8 mouse cellular contexts compared by ENCODE assay signal in the genomic region with DNA sequence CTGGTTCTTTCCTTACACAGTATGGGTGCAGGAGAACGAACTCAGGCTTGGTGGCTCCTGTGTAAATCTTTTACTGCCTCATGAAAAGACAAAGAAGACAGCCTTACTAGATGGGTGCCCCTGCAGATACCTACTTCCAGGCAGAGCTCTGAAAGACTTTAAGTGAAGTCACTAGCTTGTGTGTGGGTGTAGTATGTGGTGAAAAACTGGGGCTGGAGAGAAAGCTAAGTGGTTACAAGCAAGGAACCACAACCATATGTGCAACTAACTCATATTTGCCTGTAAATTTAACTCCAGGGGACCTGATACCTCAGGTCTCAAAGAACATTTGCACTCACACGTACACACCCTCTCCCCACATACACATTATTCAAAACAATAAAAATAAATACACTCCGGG. TPM values are rescaled to one million over a fixed set of nuclear protein-coding genes. Genes with fewer than 3 reads are reported as not detected.
DNase-seq lines count a peak whose midpoint lies in the region; ATAC-seq and TF ChIP-seq lines count a peak whose summit lies in the region.

No protein-coding gene starts in this region.

- WGBS in kidney, postnatal 0 days, result 21% methylated on average over 3 of the region's 3 CpGs
- 30% methylated on average over 3 of the region's 3 CpGs for WGBS in embryonic facial prominence, embryonic 11.5 days
- WGBS in intestine, embryonic 15.5 days, result 22% methylated on average over 3 of the region's 3 CpGs
- 22% methylated on average over 3 of the region's 3 CpGs for WGBS in neural tube, embryonic 12.5 days

- peaks cover 23% of the 10 kb centered on the region for H3K4me1 ChIP-seq in kidney, postnatal 0 days (replicated peaks; ENCODE audit: insufficient read depth, low read length)
- H3K4me1 ChIP-seq in embryonic facial prominence, embryonic 11.5 days (ENCODE audit: control insufficient read depth, insufficient read depth, low read length), result peaks cover 6% of the 10 kb centered on the region; the same call in 1 of the 2 replicates
- peaks cover 27% of the 10 kb centered on the region for H3K4me1 ChIP-seq in intestine, embryonic 15.5 days (replicated peaks)
- H3K4me1 ChIP-seq in neural tube, embryonic 12.5 days, result peaks cover 43% of the 10 kb centered on the region

- H3K27me3 ChIP-seq in kidney, postnatal 0 days (ENCODE audit: insufficient read depth, low read length), result no peaks in the 10 kb centered on the region
- H3K27me3 ChIP-seq in embryonic facial prominence, embryonic 11.5 days (ENCODE audit: control insufficient read depth, insufficient read depth, low read length), result no peaks in the 10 kb centered on the region
- no peaks in the 10 kb centered on the region for H3K27me3 ChIP-seq in intestine, embryonic 15.5 days (replicated peaks)
- H3K27me3 ChIP-seq in neural tube, embryonic 12.5 days (replicated peaks), result no peaks in the 10 kb centered on the region; the same call in 1 of the 2 replicates

- TF ChIP-seq CTCF in kidney, postnatal 0 days (IDR thresholded peaks at IDR 0.05; ENCODE audit: low read depth), result no peak

- H3K9ac ChIP-seq in kidney, postnatal 0 days (ENCODE audit: low read depth, low read length), result peak overlapping the region; percentile 68
- peak overlapping the region; percentile 56 for H3K9ac ChIP-seq in embryonic facial prominence, embryonic 11.5 days (replicated peaks; ENCODE audit: low read length)
- peak overlapping the region; percentile 46 for H3K9ac ChIP-seq in intestine, embryonic 15.5 days
- peak overlapping the region; percentile 78 for H3K9ac ChIP-seq in neural tube, embryonic 12.5 days

- H3K4me3 ChIP-seq in kidney, postnatal 0 days (replicated peaks; ENCODE audit: low read depth, low read length), result peak overlapping the region; percentile 70
- H3K4me3 ChIP-seq in embryonic facial prominence, embryonic 11.5 days (ENCODE audit: low read depth, low read length), result peak overlapping the region; percentile 56
- peak overlapping the region; percentile 58 for H3K4me3 ChIP-seq in intestine, embryonic 15.5 days (replicated peaks)
- H3K4me3 ChIP-seq in neural tube, embryonic 12.5 days, result peak overlapping the region; percentile 73

- DNase-seq in kidney, postnatal 0 days (ENCODE audit: low spot score), result no peak
- no peak for DNase-seq in kidney, postnatal 36 days
- DNase-seq in embryonic facial prominence, embryonic 11.5 days (ENCODE audit: low spot score), result no peak
- no peak for DNase-seq in frontal cortex, postnatal 36 days (ENCODE audit: low spot score in 2 of 2)
- no peak for DNase-seq in gastrocnemius, postnatal 4 days (ENCODE audit: low spot score in 2 of 2)
- DNase-seq in left cerebral cortex, postnatal 14 days (ENCODE audit: low spot score in 2 of 2), result no peak

- intact Hi-C loops in left cerebral cortex, postnatal 14 days (cut with DNase I), result loop anchor here (2.0 to 5.0 kb wide), 2 partner anchors 29 to 107 kb away; a partner anchor contains a TSS

- H3K4me2 ChIP-seq in kidney, postnatal 0 days (ENCODE audit: low read length), result peak overlapping the region; percentile 84
- peak overlapping the region; percentile 47 for H3K4me2 ChIP-seq in embryonic facial prominence, embryonic 11.5 days (ENCODE audit: low read depth, low read length)
- peak overlapping the region; percentile 72 for H3K4me2 ChIP-seq in intestine, embryonic 15.5 days (replicated peaks)
- H3K4me2 ChIP-seq in neural tube, embryonic 12.5 days (replicated peaks), result peak overlapping the region; percentile 94

- H3K27ac ChIP-seq in kidney, postnatal 0 days, result no peak overlapping the region
- no peak overlapping the region for H3K27ac ChIP-seq in embryonic facial prominence, embryonic 11.5 days (replicated peaks; ENCODE audit: low read depth, low read length)
- H3K27ac ChIP-seq in intestine, embryonic 15.5 days, result no peak overlapping the region
- no peak overlapping the region for H3K27ac ChIP-seq in neural tube, embryonic 12.5 days

- H3K36me3 ChIP-seq in kidney, postnatal 0 days (ENCODE audit: insufficient read depth, low read length), result peaks cover 18% of the 10 kb centered on the region; the same call in 1 of the 2 replicates
- no peaks in the 10 kb centered on the region; the same call in none of the 2 replicates for H3K36me3 ChIP-seq in embryonic facial prominence, embryonic 11.5 days (replicated peaks; ENCODE audit: control insufficient read depth, insufficient read depth, low read depth, low read length)
- peaks cover 3% of the 10 kb centered on the region; the same call in 1 of the 2 replicates for H3K36me3 ChIP-seq in intestine, embryonic 15.5 days
- peaks cover 13% of the 10 kb centered on the region for H3K36me3 ChIP-seq in neural tube, embryonic 12.5 days

- no peak for ATAC-seq in kidney, postnatal 0 days (replicated peaks; ENCODE audit: low FRiP score, low read depth)
- no peak for ATAC-seq in embryonic facial prominence, embryonic 11.5 days (replicated peaks; ENCODE audit: insufficient number of reproducible peaks, low FRiP score, low TSS enrichment, low read depth)
- no peak for ATAC-seq in intestine, embryonic 15.5 days
- ATAC-seq in neural tube, embryonic 12.5 days (ENCODE audit: low FRiP score, low read depth), result no peak

- no peaks in the 10 kb centered on the region for H3K9me3 ChIP-seq in kidney, postnatal 0 days (replicated peaks; ENCODE audit: low read length)
- no peaks in the 10 kb centered on the region for H3K9me3 ChIP-seq in embryonic facial prominence, embryonic 11.5 days (replicated peaks; ENCODE audit: control insufficient read depth, low read length)
- no peaks in the 10 kb centered on the region for H3K9me3 ChIP-seq in intestine, embryonic 15.5 days
- H3K9me3 ChIP-seq in neural tube, embryonic 12.5 days, result no peaks in the 10 kb centered on the region

RNA-seq across cellular contexts. Expression of a gene that starts 0.5 kb away (rescaled TPM):
- 141 and 150 TPM in 2 replicates for polyA plus RNA-seq in kidney, postnatal 0 days (2015; fragmentation: Nextera tagmentation; extraction: Ambion mirVana)
- 105 and 115 TPM in 2 replicates for polyA plus RNA-seq in embryonic facial prominence, embryonic 11.5 days (2014; fragmentation: Nextera tagmentation; extraction: Ambion mirVana)
- polyA plus RNA-seq in intestine, embryonic 15.5 days (2015; fragmentation: Nextera tagmentation; extraction: Ambion mirVana), result 95.1 and 99.4 TPM in 2 replicates
- 142 and 145 TPM in 2 replicates for polyA plus RNA-seq in neural tube, embryonic 12.5 days (2016; fragmentation: Nextera tagmentation; extraction: Ambion mirVana)
- 10 to 100 TPM; 62.3 to 71.1 TPM for total RNA-seq in gastrocnemius, postnatal 4 days (2021)
- 10 to 100 TPM; 82.9 to 86.6 TPM for total RNA-seq in left cerebral cortex, postnatal 14 days (2021)

RNA-seq across cellular contexts. Expression of a gene that starts 2.2 kb away (rescaled TPM):
- 12.2 and 15.6 TPM in 2 replicates for polyA plus RNA-seq in kidney, postnatal 0 days (2015; fragmentation: Nextera tagmentation; extraction: Ambion mirVana)
- 7.5 and 7.8 TPM in 2 replicates for polyA plus RNA-seq in embryonic facial prominence, embryonic 11.5 days (2014; fragmentation: Nextera tagmentation; extraction: Ambion mirVana)
- polyA plus RNA-seq in intestine, embryonic 15.5 days (2015; fragmentation: Nextera tagmentation; extraction: Ambion mirVana), result 8.2 and 8.7 TPM in 2 replicates
- 12.9 and 13.0 TPM in 2 replicates for polyA plus RNA-seq in neural tube, embryonic 12.5 days (2016; fragmentation: Nextera tagmentation; extraction: Ambion mirVana)
- 1 to 10 TPM; 8.0 to 8.4 TPM for total RNA-seq in gastrocnemius, postnatal 4 days (2021)
- 10 to 100 TPM; 25.8 to 26.3 TPM for total RNA-seq in left cerebral cortex, postnatal 14 days (2021)

RNA-seq across cellular contexts. Expression of a gene that starts 8.4 kb away (rescaled TPM):
- polyA plus RNA-seq in kidney, postnatal 0 days (2015; fragmentation: Nextera tagmentation; extraction: Ambion mirVana), result 0.79 and 1.2 TPM in 2 replicates
- polyA plus RNA-seq in embryonic facial prominence, embryonic 11.5 days (2014; fragmentation: Nextera tagmentation; extraction: Ambion mirVana), result 1.1 and 1.4 TPM in 2 replicates
- 2.1 and 2.9 TPM in 2 replicates for polyA plus RNA-seq in intestine, embryonic 15.5 days (2015; fragmentation: Nextera tagmentation; extraction: Ambion mirVana)
- polyA plus RNA-seq in neural tube, embryonic 12.5 days (2016; fragmentation: Nextera tagmentation; extraction: Ambion mirVana), result 3.3 and 4.2 TPM in 2 replicates
- total RNA-seq in gastrocnemius, postnatal 4 days (2021), result under 1 TPM in 1 of 2 experiments, not detected in 1; 0.16 TPM
- 1 to 10 TPM; 2.2 to 2.7 TPM for total RNA-seq in left cerebral cortex, postnatal 14 days (2021)

RNA-seq across cellular contexts. Expression of a gene that starts 12.5 kb away (rescaled TPM):
- polyA plus RNA-seq in kidney, postnatal 0 days (2015; fragmentation: Nextera tagmentation; extraction: Ambion mirVana), result 0.32 TPM in 1 of 2 replicates, not detected in the other
- not detected in 2 replicates for polyA plus RNA-seq in embryonic facial prominence, embryonic 11.5 days (2014; fragmentation: Nextera tagmentation; extraction: Ambion mirVana)
- polyA plus RNA-seq in intestine, embryonic 15.5 days (2015; fragmentation: Nextera tagmentation; extraction: Ambion mirVana), result not detected in 2 replicates
- polyA plus RNA-seq in neural tube, embryonic 12.5 days (2016; fragmentation: Nextera tagmentation; extraction: Ambion mirVana), result not detected in 2 replicates
- not detected for total RNA-seq in gastrocnemius, postnatal 4 days (2021)
- total RNA-seq in left cerebral cortex, postnatal 14 days (2021), result not detected

RNA-seq across cellular contexts. Expression of a gene that starts 13.9 kb away (rescaled TPM):
- 126 and 140 TPM in 2 replicates for polyA plus RNA-seq in kidney, postnatal 0 days (2015; fragmentation: Nextera tagmentation; extraction: Ambion mirVana)
- polyA plus RNA-seq in embryonic facial prominence, embryonic 11.5 days (2014; fragmentation: Nextera tagmentation; extraction: Ambion mirVana), result 80.9 and 91.9 TPM in 2 replicates
- polyA plus RNA-seq in intestine, embryonic 15.5 days (2015; fragmentation: Nextera tagmentation; extraction: Ambion mirVana), result 118 TPM in 2 replicates
- polyA plus RNA-seq in neural tube, embryonic 12.5 days (2016; fragmentation: Nextera tagmentation; extraction: Ambion mirVana), result 58.3 and 60.3 TPM in 2 replicates
- 10 to 100 TPM; 57.2 to 68.1 TPM for total RNA-seq in gastrocnemius, postnatal 4 days (2021)
- 10 to 100 TPM; 14.5 to 15.9 TPM for total RNA-seq in left cerebral cortex, postnatal 14 days (2021)
